Mouse (Mus musculus) heart, adult 11 months (tissue): ENCODE results near the gene Foxe1.
A peak's percentile ranks its signal among the peaks of the same experiment; 100 is the strongest.

ENCODE experiments used
- DNase-seq: peaks from one replicate; pipeline ENCODE4 v3.0.0; 2022

Foxe1 gene

GRCm38 (mm10) chr4:46347580-46348515 is 4.4 kb downstream of the Foxe1 start:
- no peak for DNase-seq

- DNase-seq = no peak
These were observed 5.5 kb downstream of the Foxe1 start for GRCm38 (mm10) chr4:46348897-46349296.

GRCm38 (mm10) chr4:46349530-46349929 is 6.1 kb downstream of the Foxe1 start:
- no peak for DNase-seq

GRCm38 (mm10) chr4:46353045-46353444 is 9.6 kb downstream of the Foxe1 start:
- no peak for DNase-seq

- DNase-seq = peak; percentile 94
These were observed 13.1 kb downstream of the Foxe1 start for GRCm38 (mm10) chr4:46356351-46357133.

- no peak for DNase-seq
These were observed 16.3 kb downstream of the Foxe1 start for GRCm38 (mm10) chr4:46359539-46360253.

GRCm38 (mm10) chr4:46361258-46361657 is 17.8 kb downstream of the Foxe1 start:
- no peak for DNase-seq

- DNase-seq = no peak
These were observed 21.0 kb downstream of the Foxe1 start for GRCm38 (mm10) chr4:46364360-46364759.

GRCm38 (mm10) chr4:46367487-46367959 is 24.1 kb downstream of the Foxe1 start:
- DNase-seq = no peak

GRCm38 (mm10) chr4:46369070-46369469 is 25.7 kb downstream of the Foxe1 start:
- no peak for DNase-seq

GRCm38 (mm10) chr4:46370406-46370805 is 27.0 kb downstream of the Foxe1 start:
- no peak for DNase-seq

GRCm38 (mm10) chr4:46371030-46371429 is 27.6 kb downstream of the Foxe1 start:
- DNase-seq = peak; percentile 97

- DNase-seq = no peak
These were observed 31.0 kb downstream of the Foxe1 start for GRCm38 (mm10) chr4:46374455-46374854.

GRCm38 (mm10) chr4:46374869-46375368 is 31.5 kb downstream of the Foxe1 start:
- peak; percentile 98 for DNase-seq

GRCm38 (mm10) chr4:46388556-46388955 is 45.1 kb downstream of the Foxe1 start:
- DNase-seq = no peak

- peak; percentile 99 for DNase-seq
These were observed 45.7 kb downstream of the Foxe1 start, which contains the start of gene Trmo for GRCm38 (mm10) chr4:46389013-46389611. TSS of gene Trmo (minus strand) at chr4:46389437.

GRCm38 (mm10) chr4:46389612-46390341 is 46.4 kb downstream of the Foxe1 start:
- no peak for DNase-seq

- peak; percentile 94 for DNase-seq
These were observed 47.1 kb downstream of the Foxe1 start for GRCm38 (mm10) chr4:46390390-46390970.

GRCm38 (mm10) chr4:46394388-46394787 is 51.0 kb downstream of the Foxe1 start:
- DNase-seq = no peak

GRCm38 (mm10) chr4:46395736-46396135 is 52.3 kb downstream of the Foxe1 start:
- no peak for DNase-seq
